Comparison of ENCODE assay signal across 10 mouse cellular contexts in the genomic region with DNA sequence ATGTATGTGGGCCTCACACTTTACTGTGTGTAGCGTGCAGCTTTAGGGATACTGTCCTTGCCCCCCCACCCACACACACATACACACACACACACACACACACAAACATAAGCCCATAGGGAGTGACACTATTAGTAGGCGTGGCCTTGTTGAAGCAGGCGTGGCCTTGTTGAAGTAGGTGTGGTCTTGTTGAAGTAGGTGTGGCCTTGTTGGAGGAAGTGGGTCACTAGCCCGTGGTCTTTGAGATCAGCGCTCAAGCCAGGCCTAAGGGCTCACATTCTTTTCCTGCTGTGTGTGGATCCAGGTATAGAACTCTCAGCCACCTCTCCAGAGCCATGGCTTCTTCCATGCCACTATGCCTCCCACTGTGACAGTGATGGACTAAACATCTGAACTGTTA. TPM values are rescaled to one million over a fixed set of nuclear protein-coding genes. Genes with fewer than 3 reads are reported as not detected.
"Had no signal": no experiment of that assay in that cellular context is flagged by ENCODE, and none has a peak within 500 bp of the region (broad histone marks: within the 10 kb centered on the region; RNA-seq: fewer than 3 reads in every experiment).

No protein-coding gene starts in this region.

- DNase-seq: kidney, postnatal 10 days; lung, embryonic 14.5 days; lung, postnatal 10 days; lung, postnatal 4 days; right cerebral cortex, adult 18-20 months; right cerebral cortex, postnatal 25 days; thymus, adult 2 months; thymus, postnatal 25 days had no signal

RNA-seq across cellular contexts. Expression of gene Scrt2, which starts 50.3 kb away (rescaled TPM):
- total RNA-seq: monocyte, adult 5-6 weeks; neutrophil, adult 5-6 weeks had no signal
